Mouse (Mus musculus) limb, embryonic 14.5 days (tissue): ENCODE measurements around the gene 5730522E02Rik. TPM values are rescaled to one million over a fixed set of nuclear protein-coding genes. Genes with fewer than 3 reads are reported as not detected.

ENCODE experiments used
- ATAC-seq: fragments of 200-750 bp; cut with Nextera tagmentation; 2 replicates; pipeline ENCODE4 v1.8.0; 2017; ENCODE audit warnings: low read depth, moderate number of reproducible peaks, moderate TSS enrichment; ENCODE audit not compliant: low FRiP score
- DNase-seq: peaks from one replicate; pipeline ENCODE4 v3.0.0-alpha.2; 2015; ENCODE audit warnings: low spot score
- H3K27ac ChIP-seq: fragments of 300-500 bp; sonication (generic); replicated peaks from 2 replicates; pipeline ENCODE4 v1.5.1; 2014; ENCODE audit warnings: low read depth, mild to moderate bottlenecking, low read length, moderate library complexity, mixed read lengths
- H3K27me3 ChIP-seq: fragments of 300-500 bp; sonication (generic); 2 replicates; pipeline ENCODE4 v1.6.1; 2014; ENCODE audit warnings: low read length, mixed read lengths; ENCODE audit not compliant: control insufficient read depth, insufficient read depth
- H3K36me3 ChIP-seq: fragments of 300-500 bp; sonication (generic); 2 replicates; pipeline ENCODE4 v1.6.1; 2014; ENCODE audit warnings: mild to moderate bottlenecking, low read length, moderate library complexity, mixed read lengths; ENCODE audit not compliant: control insufficient read depth, insufficient read depth
- H3K4me1 ChIP-seq: fragments of 300-500 bp; sonication (generic); 2 replicates; pipeline ENCODE4 v1.6.1; 2014; ENCODE audit warnings: antibody characterized with exemption, low read length, mixed read lengths; ENCODE audit not compliant: control insufficient read depth, insufficient read depth
- H3K4me2 ChIP-seq: fragments of 300-500 bp; sonication (generic); replicated peaks from 2 replicates; pipeline ENCODE4 v1.6.1; 2014; ENCODE audit warnings: low read depth, mild to moderate bottlenecking, low read length, moderate library complexity; ENCODE audit not compliant: severe bottlenecking
- H3K4me3 ChIP-seq: fragments of 300-500 bp; sonication (generic); replicated peaks from 2 replicates; pipeline ENCODE4 v1.5.1; 2014; ENCODE audit warnings: low read length
- H3K9ac ChIP-seq: fragments of 300-500 bp; sonication (generic); 2 replicates; pipeline ENCODE4 v1.6.1; 2014; ENCODE audit warnings: mild to moderate bottlenecking, low read depth, low read length, moderate library complexity; ENCODE audit not compliant: severe bottlenecking
- H3K9me3 ChIP-seq: fragments of 300-500 bp; sonication (generic); 2 replicates; pipeline ENCODE4 v1.6.1; 2016; ENCODE audit warnings: low read length; ENCODE audit not compliant: control insufficient read depth
- POLR2A ChIP-seq: fragments of 200-500 bp; IDR thresholded peaks from 2 replicates; pipeline ENCODE4 v1.8.0; 2012; ENCODE audit warnings: inconsistent platforms, mild to moderate bottlenecking, moderate library complexity, borderline replicate concordance; ENCODE audit not compliant: insufficient read depth, insufficient read length; ENCODE audit errors: extremely low read depth
- WGBS: fragments of 180-500 bp; shearing (Covaris S2); extraction: QIAGEN DNeasy Blood & Tissue Kit; methylation state at CpG from one replicate; pipeline ENCODE4 v1.1.7; 2014; 5-methylcytosine and 5-hydroxymethylcytosine counted together
- polyA plus RNA-seq, 2 experiments: library from polyadenylated mRNA; depleted of rRNA in 1 of 2; stranded (reverse) in 1 of 2; unstranded in 1 of 2; fragments of >200 nt; fragmentation: Nextera tagmentation in 1 of 2; extraction: Ambion mirVana in 1 of 2; gene quantifications; 2 replicates each; pipeline versions ENCODE4 v1.2.1 to v1.2.3; 2012 to 2014

The 5730522E02Rik gene
- polyA plus RNA-seq, 2 experiments, result 4.2 to 4.3 TPM

- H3K27ac ChIP-seq, result no peak overlapping the region
- H3K4me2 ChIP-seq, result peak overlapping the region; percentile 44
- ATAC-seq, result no peak
- DNase-seq, result no peak
- no peaks in the 10 kb centered on the region for H3K36me3 ChIP-seq
- no peaks in the 10 kb centered on the region for H3K9me3 ChIP-seq
- 37% methylated on average over 22 of the region's 22 CpGs for WGBS
- H3K9ac ChIP-seq, result no peak overlapping the region
- no peak for TF ChIP-seq POLR2A
- no peaks in the 10 kb centered on the region for H3K27me3 ChIP-seq
- peaks cover 11% of the 10 kb centered on the region; the same call in 1 of the 2 replicates for H3K4me1 ChIP-seq
- H3K4me3 ChIP-seq, result peak overlapping the region; percentile 23
Measured at GRCm38 (mm10) chr11:25644767-25645622, 565.6 kb downstream of the 5730522E02Rik start.

- H3K4me1 ChIP-seq, result no peaks in the 10 kb centered on the region
- no peak overlapping the region for H3K4me3 ChIP-seq
- TF ChIP-seq POLR2A, result no peak
- no peak overlapping the region for H3K9ac ChIP-seq
- WGBS, result 64% methylated on average over 2 of the region's 2 CpGs
- H3K36me3 ChIP-seq, result no peaks in the 10 kb centered on the region
- DNase-seq, result no peak
- no peak overlapping the region for H3K27ac ChIP-seq
- no peak for ATAC-seq
- no peaks in the 10 kb centered on the region for H3K9me3 ChIP-seq
- H3K4me2 ChIP-seq, result no peak overlapping the region
- H3K27me3 ChIP-seq, result no peaks in the 10 kb centered on the region
Measured at GRCm38 (mm10) chr11:25606886-25607285, 603.7 kb downstream of the 5730522E02Rik start.

GRCm38 (mm10) chr11:25600030-25600429 is 610.5 kb downstream of the 5730522E02Rik start:
- TF ChIP-seq POLR2A, result no peak
- Histone ChIP-seq H3K27ac (no peak overlapping the region), H3K9ac (no peak overlapping the region), H3K4me3 (no peak overlapping the region), H3K9me3 (no peaks in the 10 kb centered on the region), H3K36me3 (no peaks in the 10 kb centered on the region), H3K27me3 (no peaks in the 10 kb centered on the region), H3K4me2 (no peak overlapping the region), H3K4me1 (no peaks in the 10 kb centered on the region)
- DNase-seq, result no peak
- 90% methylated on average over 5 of the region's 5 CpGs for whole genome bisulfite sequencing
- no peak for ATAC-seq

- no peak for TF ChIP-seq POLR2A
- Histone ChIP-seq H3K4me2 (no peak overlapping the region), H3K9ac (no peak overlapping the region), H3K27ac (no peak overlapping the region), H3K27me3 (no peaks in the 10 kb centered on the region), H3K36me3 (no peaks in the 10 kb centered on the region), H3K9me3 (no peaks in the 10 kb centered on the region), H3K4me3 (no peak overlapping the region), H3K4me1 (no peaks in the 10 kb centered on the region)
- 48% methylated on average over 6 of the region's 6 CpGs for WGBS
- ATAC-seq (no peak), DNase-seq (no peak)
Measured at GRCm38 (mm10) chr11:25595303-25595702, 615.3 kb downstream of the 5730522E02Rik start.

GRCm38 (mm10) chr11:25594780-25595179 is 615.8 kb downstream of the 5730522E02Rik start:
- 83% methylated on average over 3 of the region's 3 CpGs for WGBS
- no peaks in the 10 kb centered on the region for H3K9me3 ChIP-seq
- ATAC-seq, result no peak
- no peaks in the 10 kb centered on the region for H3K36me3 ChIP-seq
- no peak overlapping the region for H3K27ac ChIP-seq
- no peak overlapping the region for H3K4me3 ChIP-seq
- TF ChIP-seq POLR2A, result no peak
- H3K9ac ChIP-seq, result no peak overlapping the region
- H3K4me2 ChIP-seq, result no peak overlapping the region
- H3K4me1 ChIP-seq, result no peaks in the 10 kb centered on the region
- no peaks in the 10 kb centered on the region for H3K27me3 ChIP-seq
- no peak for DNase-seq

- Histone ChIP-seq H3K9me3 (no peaks in the 10 kb centered on the region), H3K4me2 (no peak overlapping the region), H3K4me3 (no peak overlapping the region), H3K36me3 (no peaks in the 10 kb centered on the region), H3K9ac (no peak overlapping the region), H3K27ac (no peak overlapping the region), H3K27me3 (no peaks in the 10 kb centered on the region), H3K4me1 (no peaks in the 10 kb centered on the region)
- no peak for TF ChIP-seq POLR2A
- DNase-seq, result no peak
- 29% methylated on average over 3 of the region's 3 CpGs for WGBS
- ATAC-seq, result no peak
Measured at GRCm38 (mm10) chr11:25592268-25592667, 618.3 kb downstream of the 5730522E02Rik start.
